Mouse (Mus musculus): ENCODE results near the gene Fam81b.
"Not testable (repeated sequence)": the region's sequence is repeated elsewhere in the genome, so short reads cannot be mapped to it uniquely, and the experiment has no call there.

The Fam81b gene

GRCm38 (mm10) chr13:76304637-76305122 is at the start of gene Fam81b:
Gene Fam81b (minus strand): TSS chr13:76305072.
- peak; percentile 7 for DNase-seq (ENCODE audit: low read depth, low spot score)

- DNase-seq (ENCODE audit: low read depth, low spot score), result not testable (repeated sequence)
Measured at GRCm38 (mm10) chr13:76345941-76346340, 41.1 kb upstream of the Fam81b start.

GRCm38 (mm10) chr13:76318635-76319034 is 13.8 kb upstream of the Fam81b start:
- no peak for DNase-seq (ENCODE audit: low read depth, low spot score)

- DNase-seq (ENCODE audit: low read depth, low spot score), result no peak
Measured at GRCm38 (mm10) chr13:76311580-76311979, 6.7 kb upstream of the Fam81b start.

- no peak for DNase-seq (ENCODE audit: low read depth, low spot score)
Measured at GRCm38 (mm10) chr13:76308811-76309210, 3.9 kb upstream of the Fam81b start.

- DNase-seq (ENCODE audit: low read depth, low spot score), result no peak
Measured at GRCm38 (mm10) chr13:76305655-76306365, 938 bp upstream of the Fam81b start.

- no peak for DNase-seq (ENCODE audit: low read depth, low spot score)
Measured at GRCm38 (mm10) chr13:76305241-76305640, 369 bp upstream of the Fam81b start.

GRCm38 (mm10) chr13:76304201-76304600 is 671 bp downstream of the Fam81b start:
- DNase-seq (ENCODE audit: low read depth, low spot score), result no peak

GRCm38 (mm10) chr13:76303160-76303559 is 1.7 kb downstream of the Fam81b start:
- no peak for DNase-seq (ENCODE audit: low read depth, low spot score)

GRCm38 (mm10) chr13:76302056-76302455 is 2.8 kb downstream of the Fam81b start:
- no peak for DNase-seq (ENCODE audit: low read depth, low spot score)

GRCm38 (mm10) chr13:76292050-76292449 is 12.8 kb downstream of the Fam81b start:
- no peak for DNase-seq (ENCODE audit: low read depth, low spot score)

- no peak for DNase-seq (ENCODE audit: low read depth, low spot score)
Measured at GRCm38 (mm10) chr13:76284597-76284996, 20.3 kb downstream of the Fam81b start.

GRCm38 (mm10) chr13:76264361-76265026 is 40.4 kb downstream of the Fam81b start:
- no peak for DNase-seq (ENCODE audit: low read depth, low spot score)

- no peak for DNase-seq (ENCODE audit: low read depth, low spot score)
Measured at GRCm38 (mm10) chr13:76258766-76259165, 46.1 kb downstream of the Fam81b start.

GRCm38 (mm10) chr13:76256350-76256749 is 48.5 kb downstream of the Fam81b start:
- peak; percentile 3 for DNase-seq (ENCODE audit: low read depth, low spot score)

GRCm38 (mm10) chr13:76250092-76250491 is 54.8 kb downstream of the Fam81b start:
- DNase-seq (ENCODE audit: low read depth, low spot score), result no peak

- no peak for DNase-seq (ENCODE audit: low read depth, low spot score)
Measured at GRCm38 (mm10) chr13:76249066-76249465, 55.8 kb downstream of the Fam81b start.

GRCm38 (mm10) chr13:76215397-76215796 is 89.5 kb downstream of the Fam81b start:
- DNase-seq (ENCODE audit: low read depth, low spot score), result peak; percentile 7

- no peak for DNase-seq (ENCODE audit: low read depth, low spot score)
Measured at GRCm38 (mm10) chr13:76214928-76215327, 89.9 kb downstream of the Fam81b start.

- no peak for DNase-seq (ENCODE audit: low read depth, low spot score)
Measured at GRCm38 (mm10) chr13:76199943-76200342, 104.9 kb downstream of the Fam81b start.

- no peak for DNase-seq (ENCODE audit: low read depth, low spot score)
Measured at GRCm38 (mm10) chr13:76197297-76197848, 107.5 kb downstream of the Fam81b start.

- no peak for DNase-seq (ENCODE audit: low read depth, low spot score)
Measured at GRCm38 (mm10) chr13:76195431-76196138, 109.3 kb downstream of the Fam81b start.
